Mouse (Mus musculus): ENCODE measurements around the gene Ugcg. TPM values are rescaled to one million over a fixed set of nuclear protein-coding genes. Genes with fewer than 3 reads are reported as not detected.

Ugcg gene
- total RNA-seq, 2 experiments from 2014 or later, result 15.4 to 16.2 TPM

- intact Hi-C loops (cut with DNase I), result no loop called here
- DNase-seq, result no peak
Measured at GRCm38 (mm10) chr4:59222226-59222625, 33.2 kb downstream of the Ugcg start.

GRCm38 (mm10) chr4:59223055-59223615, 34.1 kb downstream of the Ugcg start:
- peak; percentile 35 to 42 for DNase-seq
- intact Hi-C loops (cut with DNase I), result no loop called here

GRCm38 (mm10) chr4:59224889-59225288, 35.8 kb downstream of the Ugcg start:
- DNase-seq, result peak; percentile 49 to 56

GRCm38 (mm10) chr4:59227047-59227446, 38.0 kb downstream of the Ugcg start:
- DNase-seq, result no peak
- intact Hi-C loops (cut with DNase I), result no loop called here

More at GRCm38 (mm10) chr4:59224889-59225288, 35.8 kb downstream of the Ugcg start:
- intact Hi-C loops (cut with DNase I), result no loop called here

DNA sequence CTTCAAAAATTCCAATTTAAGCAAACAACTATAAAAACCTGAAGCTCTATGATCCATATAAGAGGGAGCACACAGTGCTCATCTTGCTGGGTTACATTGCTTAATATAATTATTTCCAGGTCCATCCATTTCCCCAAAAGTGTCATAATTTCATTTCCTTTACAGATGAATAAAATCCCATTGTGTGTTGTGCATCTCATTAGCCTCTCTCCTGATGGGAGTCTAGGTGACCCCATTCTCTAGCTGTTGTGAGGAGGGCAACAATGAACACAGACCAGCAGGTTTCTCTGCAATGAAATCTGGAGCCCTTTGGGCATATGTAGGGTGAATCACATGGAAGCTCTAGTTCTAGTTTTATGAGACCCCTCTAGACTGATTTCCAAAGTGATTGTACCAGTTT, 39.9 kb downstream of the Ugcg start:
- no peak for DNase-seq
- intact Hi-C loops (cut with DNase I), result no loop called here

DNA sequence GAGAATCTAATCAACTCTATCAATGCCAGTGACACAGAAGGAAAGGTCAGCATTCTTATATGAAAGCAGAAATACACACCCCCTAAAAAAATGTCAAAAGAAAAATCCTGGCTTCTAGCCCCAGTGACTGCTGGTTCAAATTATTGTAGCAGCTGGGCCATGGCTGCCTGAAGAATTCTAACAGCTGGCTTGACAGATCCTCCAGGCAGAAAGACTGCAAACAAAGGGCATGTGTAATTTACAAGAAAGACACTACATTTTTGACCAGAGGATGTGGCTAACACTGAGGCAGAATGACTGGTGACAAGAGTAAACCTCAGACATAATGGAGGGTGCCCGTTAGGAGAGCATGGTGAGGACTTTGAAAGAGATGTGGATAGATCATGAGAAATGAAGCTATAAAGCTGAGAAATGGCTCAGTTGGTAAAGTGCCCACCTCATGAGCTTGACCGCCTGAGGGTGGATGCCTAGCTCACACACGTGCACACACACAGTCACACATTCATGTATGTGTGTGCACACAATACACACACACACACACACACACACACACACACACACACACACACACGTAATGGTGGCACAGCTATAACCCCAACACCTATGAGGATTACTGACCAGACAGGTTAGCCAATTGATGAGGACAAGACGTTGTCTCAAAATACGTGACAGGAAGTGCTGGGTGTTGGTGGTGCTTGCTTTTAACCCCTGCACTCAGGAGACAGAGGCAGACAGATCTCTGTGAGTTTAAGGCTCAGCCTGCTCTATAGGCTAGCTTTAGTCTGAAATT, 42.4 kb downstream of the Ugcg start:
- intact Hi-C loops (cut with DNase I), result no loop called here
- no peak for DNase-seq

DNA sequence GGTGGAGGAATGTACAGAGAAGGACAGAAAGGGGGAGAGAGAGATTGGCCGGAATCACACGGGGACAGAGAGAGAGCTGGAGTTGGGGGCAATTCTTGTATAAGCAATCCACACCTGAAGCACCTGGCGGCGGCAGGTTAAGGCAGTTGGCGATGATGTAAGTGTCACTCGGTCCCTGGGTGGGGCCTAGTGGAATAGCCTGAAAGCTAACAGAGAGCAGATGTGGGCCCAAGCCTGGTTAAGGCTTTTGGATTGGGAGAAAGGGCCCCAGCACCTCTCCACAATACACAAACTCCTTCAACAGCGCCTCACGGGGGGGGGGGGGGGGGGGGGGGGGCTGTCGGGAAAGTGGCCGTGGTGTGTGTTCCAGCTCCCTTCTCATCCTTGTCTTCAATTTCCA, 45.0 kb downstream of the Ugcg start:
- no peak for DNase-seq
- intact Hi-C loops (cut with DNase I), result no loop called here

GRCm38 (mm10) chr4:59234451-59235216, 45.6 kb downstream of the Ugcg start:
- intact Hi-C loops (cut with DNase I), result loop anchor here (5.0 kb wide), 1 partner anchor 42 kb away; no protein-coding TSS in a partner anchor
- no peak for DNase-seq

- no peak for DNase-seq
- intact Hi-C loops (cut with DNase I), result loop anchor here (5.0 kb wide), 1 partner anchor 44 kb away; no protein-coding TSS in a partner anchor
Measured at GRCm38 (mm10) chr4:59236362-59236761, 47.3 kb downstream of the Ugcg start.

GRCm38 (mm10) chr4:59238641-59239311, 49.7 kb downstream of the Ugcg start:
- peak; percentile 37 to 43 for DNase-seq
- intact Hi-C loops (cut with DNase I), result loop anchor here (5.0 kb wide), 1 partner anchor 46 kb away; no protein-coding TSS in a partner anchor

GRCm38 (mm10) chr4:59239312-59239728, 50.3 kb downstream of the Ugcg start:
- peak in 1 of 2 experiments; percentile 45 for DNase-seq
- intact Hi-C loops (cut with DNase I), result loop anchor here (5.0 kb wide), 1 partner anchor 47 kb away; no protein-coding TSS in a partner anchor

- no peak for DNase-seq
- intact Hi-C loops (cut with DNase I), result loop anchor here (5.0 kb wide), 1 partner anchor 143 kb away; no protein-coding TSS in a partner anchor
Measured at GRCm38 (mm10) chr4:59240160-59240559, 51.1 kb downstream of the Ugcg start.

- DNase-seq, result no peak
- intact Hi-C loops (cut with DNase I), result loop anchor here (5.0 kb wide), 1 partner anchor 144 kb away; no protein-coding TSS in a partner anchor
Measured at GRCm38 (mm10) chr4:59241096-59241495, 52.0 kb downstream of the Ugcg start.

GRCm38 (mm10) chr4:59242221-59242620, 53.2 kb downstream of the Ugcg start:
- intact Hi-C loops (cut with DNase I), result loop anchor here (5.0 kb wide), 1 partner anchor 145 kb away; no protein-coding TSS in a partner anchor
- no peak for DNase-seq

- intact Hi-C loops (cut with DNase I), result loop anchor here (5.0 kb wide), 1 partner anchor 147 kb away; no protein-coding TSS in a partner anchor
Measured at GRCm38 (mm10) chr4:59243802-59244493, 54.9 kb downstream of the Ugcg start.

DNA sequence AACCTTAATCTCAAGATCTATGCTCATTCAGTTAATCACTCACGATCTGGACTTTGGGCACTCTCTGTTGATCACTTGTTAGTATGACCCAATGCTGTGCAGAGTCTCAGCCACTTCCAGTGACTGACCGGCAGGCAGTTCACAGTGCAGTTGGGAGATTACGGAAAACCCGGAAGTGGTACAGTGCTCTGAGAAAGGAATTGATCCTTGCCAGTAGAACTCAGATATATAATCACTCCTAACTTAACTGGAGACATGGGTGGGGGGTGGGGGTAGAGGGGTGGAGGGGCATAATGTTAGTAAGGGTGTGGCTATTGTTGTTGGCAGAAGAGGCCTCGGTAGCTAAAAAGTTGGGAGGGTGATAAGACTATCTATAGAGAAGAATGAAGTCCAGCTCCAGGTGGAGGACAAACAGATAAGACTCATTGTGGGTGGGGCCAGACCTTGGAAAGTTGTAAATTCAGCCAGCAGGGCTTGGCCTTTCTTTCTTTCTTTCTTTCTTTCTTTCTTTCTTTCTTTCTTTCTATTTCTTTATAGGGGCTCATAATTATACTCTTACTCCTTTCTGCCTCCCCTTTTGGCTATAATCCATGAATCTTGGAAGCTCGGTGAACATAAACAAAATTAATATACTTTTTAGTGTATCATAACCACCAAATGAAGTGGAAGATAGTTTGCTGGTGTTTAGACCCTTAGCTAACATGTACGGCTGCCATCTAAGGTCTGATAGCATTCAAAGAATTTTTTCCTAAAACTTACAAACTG, 55.9 kb downstream of the Ugcg start:
- intact Hi-C loops (cut with DNase I), result loop anchor here (5.0 kb wide), 2 partner anchors 92 to 148 kb away; no protein-coding TSS in a partner anchor

More at GRCm38 (mm10) chr4:59243802-59244493, 54.9 kb downstream of the Ugcg start:
- DNase-seq, result no peak

DNA sequence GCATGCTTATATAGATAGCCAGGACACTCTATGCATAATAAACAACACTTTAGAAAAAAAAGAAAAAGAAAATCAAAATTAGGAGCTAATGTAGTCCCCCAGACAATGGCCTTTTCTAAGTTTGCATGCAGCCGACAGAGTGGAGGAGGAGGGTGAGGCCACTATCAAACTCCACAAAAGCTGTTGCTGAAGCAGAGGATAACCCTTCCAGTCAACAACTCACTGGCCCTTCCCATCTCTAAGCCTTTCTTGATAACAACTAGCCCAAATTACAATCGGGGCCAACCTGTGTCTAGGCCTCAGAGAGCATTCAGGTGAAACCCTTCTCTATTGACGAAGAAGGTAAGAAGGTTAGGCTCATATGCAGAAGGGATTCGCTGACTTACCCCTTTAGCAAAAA, 56.7 kb downstream of the Ugcg start:
- intact Hi-C loops (cut with DNase I), result loop anchor here (5.0 kb wide), 1 partner anchor 92 kb away; no protein-coding TSS in a partner anchor

More for the DNA sequence above, 55.9 kb downstream of the Ugcg start:
- no peak for DNase-seq

GRCm38 (mm10) chr4:59247545-59247944, 58.5 kb downstream of the Ugcg start:
- intact Hi-C loops (cut with DNase I), result loop anchor here (5.0 kb wide), 1 partner anchor 90 kb away; no protein-coding TSS in a partner anchor
- no peak for DNase-seq

More for the DNA sequence above, 56.7 kb downstream of the Ugcg start:
- DNase-seq, result no peak

Measured in heart, postnatal 36 days (tissue).